Mouse (Mus musculus): ENCODE results near the gene Ctnna3. TPM values are rescaled to one million over a fixed set of nuclear protein-coding genes. Genes with fewer than 3 reads are reported as not detected.

The Ctnna3 gene
- total and polyA plus RNA-seq, 2 experiments from 2014 or later = 1.0 to 2.1 TPM

DNA sequence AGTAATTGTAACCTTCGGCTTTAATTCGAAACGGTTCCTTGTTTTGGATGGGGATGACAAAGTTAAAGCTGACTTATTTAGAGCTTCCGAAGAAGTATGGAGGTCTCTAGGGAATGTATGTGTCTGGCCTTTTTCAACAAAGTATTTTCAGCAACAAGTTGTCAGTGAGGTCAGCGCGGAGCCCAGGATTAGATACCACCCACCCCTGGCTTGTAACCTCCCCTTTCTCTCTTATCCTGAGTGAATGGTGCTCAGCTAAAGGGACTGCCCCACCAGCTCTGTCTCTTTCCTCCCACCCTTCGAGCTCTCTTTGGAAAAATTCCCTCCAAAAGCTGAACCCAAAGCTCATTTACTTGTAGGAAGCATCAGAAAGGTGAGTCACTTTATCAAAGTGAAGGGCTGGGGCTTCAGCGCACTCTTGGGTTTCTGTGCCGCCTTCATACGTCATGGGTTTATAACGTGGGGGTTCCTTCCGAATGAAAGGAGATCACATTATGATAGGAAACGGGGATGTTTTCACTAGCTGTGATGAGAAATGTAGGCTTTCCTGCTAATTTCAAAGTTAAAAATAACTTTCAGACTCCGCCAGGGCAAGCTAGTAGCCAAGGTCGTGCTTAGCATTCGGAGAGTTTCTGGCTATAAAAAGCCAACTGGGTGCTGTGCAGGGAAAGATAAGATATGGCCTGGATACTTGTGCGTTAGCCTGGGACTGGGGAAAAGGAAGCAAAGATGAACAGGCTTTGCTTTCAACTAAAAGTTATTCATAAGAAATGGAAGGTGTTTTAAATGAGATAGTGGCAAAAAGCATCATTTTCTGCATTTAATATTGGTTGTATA, 27.6 kb downstream of the Ctnna3 start:
- Histone ChIP-seq H3K27me3 (ENCODE audit: insufficient read depth, low read length) (no peaks in the 10 kb centered on the region), H3K27ac (no peak overlapping the region), H3K4me1 (ENCODE audit: insufficient read depth, low read length) (no peaks in the 10 kb centered on the region), H3K36me3 (ENCODE audit: insufficient read depth, low read length) (no peaks in the 10 kb centered on the region), H3K9ac (replicated peaks; ENCODE audit: low read length) (no peak overlapping the region), H3K4me3 (ENCODE audit: low read length) (no peak overlapping the region), H3K4me2 (ENCODE audit: low read depth, low read length) (no peak overlapping the region), H3K9me3 (ENCODE audit: low read length) (no peaks in the 10 kb centered on the region)
- no peak for ATAC-seq
- no peak for TF ChIP-seq CTCF (IDR thresholded peaks at IDR 0.05; ENCODE audit: low read depth)
- no peak for DNase-seq (ENCODE audit: low spot score)
- WGBS = 83% methylated on average over 17 of the region's 17 CpGs

DNA sequence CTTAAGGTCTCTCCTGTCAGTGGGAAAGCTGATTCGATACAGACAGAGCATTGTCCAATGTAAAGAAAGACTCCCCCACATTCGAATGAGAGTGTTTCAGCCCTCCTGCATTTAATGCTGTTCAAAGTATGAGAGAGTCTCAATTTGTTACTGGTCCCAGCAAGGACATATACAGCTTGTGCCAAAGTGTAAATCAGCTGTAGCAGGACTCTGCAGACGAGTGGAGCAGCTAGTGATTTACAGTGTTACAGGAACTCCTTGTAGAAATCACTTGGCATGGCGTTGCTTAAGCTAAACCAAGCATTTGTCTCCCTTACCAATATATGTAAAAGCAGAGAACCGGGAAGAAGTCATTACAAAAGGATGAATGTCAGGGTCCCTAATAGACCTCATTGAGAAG, 31.0 kb downstream of the Ctnna3 start:
- DNase-seq (ENCODE audit: low spot score) (no peak), ATAC-seq (no peak)
- Histone ChIP-seq H3K27me3 (ENCODE audit: insufficient read depth, low read length) (no peaks in the 10 kb centered on the region), H3K4me2 (ENCODE audit: low read depth, low read length) (no peak overlapping the region), H3K9ac (replicated peaks; ENCODE audit: low read length) (no peak overlapping the region), H3K4me3 (ENCODE audit: low read length) (no peak overlapping the region), H3K36me3 (ENCODE audit: insufficient read depth, low read length) (no peaks in the 10 kb centered on the region), H3K4me1 (ENCODE audit: insufficient read depth, low read length) (no peaks in the 10 kb centered on the region), H3K9me3 (ENCODE audit: low read length) (no peaks in the 10 kb centered on the region), H3K27ac (no peak overlapping the region)
- no peak for TF ChIP-seq CTCF (IDR thresholded peaks at IDR 0.05; ENCODE audit: low read depth)
- 43% methylated on average over 5 of the region's 5 CpGs for WGBS

DNA sequence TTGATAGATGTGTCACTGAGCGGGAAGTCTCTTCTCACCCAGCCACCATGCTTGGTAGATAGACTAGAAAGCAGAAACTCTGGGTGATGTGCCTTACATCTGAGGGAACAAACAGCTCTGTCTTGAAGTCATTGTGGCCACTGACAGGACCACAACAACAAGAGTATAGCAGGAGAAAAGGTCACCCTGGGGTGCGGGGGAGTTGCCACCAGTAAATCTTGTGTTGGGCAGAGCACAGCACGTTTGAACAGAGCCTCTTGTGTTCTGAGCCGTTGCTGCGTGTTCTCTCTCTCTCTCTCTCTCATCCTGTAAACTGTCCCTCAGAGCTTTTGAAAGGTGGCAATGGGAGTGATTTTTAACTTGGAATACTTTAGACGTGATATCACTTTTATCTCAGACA, 42.6 kb downstream of the Ctnna3 start:
- Histone ChIP-seq H3K36me3 (ENCODE audit: insufficient read depth, low read length) (no peaks in the 10 kb centered on the region), H3K4me1 (ENCODE audit: insufficient read depth, low read length) (no peaks in the 10 kb centered on the region), H3K9me3 (ENCODE audit: low read length) (no peaks in the 10 kb centered on the region), H3K27ac (no peak overlapping the region), H3K9ac (replicated peaks; ENCODE audit: low read length) (no peak overlapping the region), H3K27me3 (ENCODE audit: insufficient read depth, low read length) (no peaks in the 10 kb centered on the region), H3K4me2 (ENCODE audit: low read depth, low read length) (no peak overlapping the region), H3K4me3 (ENCODE audit: low read length) (no peak overlapping the region)
- no peak for DNase-seq (ENCODE audit: low spot score)
- 0 out of 2 replicates have a peak, but pooled peaks have one; percentile 45 for ATAC-seq
- WGBS = 35% methylated on average over 6 of the region's 6 CpGs
- TF ChIP-seq CTCF (IDR thresholded peaks at IDR 0.05; ENCODE audit: low read depth) = no peak

DNA sequence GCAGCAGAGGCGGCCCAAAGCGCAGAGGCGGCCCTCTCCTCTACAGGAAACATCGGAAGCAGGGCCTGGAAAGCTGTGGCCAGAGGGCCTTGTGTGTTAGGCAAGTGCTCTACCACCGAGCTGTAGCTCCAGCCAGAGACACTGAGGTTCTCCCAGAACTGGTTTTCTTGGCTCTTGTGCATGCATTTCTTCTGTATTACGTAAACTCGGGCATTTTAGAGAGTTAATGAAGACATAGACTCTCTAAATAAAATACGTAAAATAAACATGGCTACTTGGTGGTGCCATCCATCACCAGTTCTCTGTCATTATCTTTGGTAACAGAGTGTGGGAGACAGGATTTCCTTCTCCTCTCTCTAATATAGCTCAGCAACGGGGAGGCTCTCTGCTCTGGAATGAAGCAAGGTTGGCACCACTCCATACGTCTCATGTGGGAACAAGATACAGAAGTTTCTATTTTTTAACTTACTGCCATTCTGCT, 46.3 kb downstream of the Ctnna3 start:
- no peak overlapping the region for H3K9ac ChIP-seq (replicated peaks; ENCODE audit: low read length)
- no peak for TF ChIP-seq CTCF (IDR thresholded peaks at IDR 0.05; ENCODE audit: low read depth)
- H3K9me3 ChIP-seq (ENCODE audit: low read length) = no peaks in the 10 kb centered on the region
- H3K4me1 ChIP-seq (ENCODE audit: insufficient read depth, low read length) = no peaks in the 10 kb centered on the region
- H3K4me3 ChIP-seq (ENCODE audit: low read length) = no peak overlapping the region
- no peaks in the 10 kb centered on the region for H3K27me3 ChIP-seq (ENCODE audit: insufficient read depth, low read length)
- H3K27ac ChIP-seq = no peak overlapping the region
- WGBS = 69% methylated on average over 10 of the region's 10 CpGs
- no peak overlapping the region for H3K4me2 ChIP-seq (ENCODE audit: low read depth, low read length)
- DNase-seq (ENCODE audit: low spot score) = peak; percentile 23
- 0 out of 2 replicates have a peak, but pooled peaks have one; percentile 38 for ATAC-seq
- H3K36me3 ChIP-seq (ENCODE audit: insufficient read depth, low read length) = no peaks in the 10 kb centered on the region

DNA sequence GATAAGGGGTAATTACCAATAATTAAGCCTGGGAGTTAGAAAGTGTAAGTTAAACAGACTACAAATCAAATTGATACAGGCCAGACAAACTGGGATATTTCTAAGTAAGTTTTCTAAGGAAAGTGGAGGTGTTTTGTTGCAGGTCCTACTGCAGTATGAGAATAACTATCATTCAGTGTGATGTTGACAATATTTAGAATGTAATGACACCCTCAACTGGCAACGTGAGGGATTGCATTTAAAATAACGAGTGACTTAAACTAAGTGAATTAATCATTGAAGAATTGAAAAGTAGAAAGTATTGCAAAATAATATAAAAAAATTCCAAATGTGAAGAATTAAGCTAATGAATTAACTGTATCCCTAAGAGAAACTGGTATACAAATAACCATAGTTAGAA, 49.0 kb downstream of the Ctnna3 start:
- no peaks in the 10 kb centered on the region for H3K9me3 ChIP-seq (ENCODE audit: low read length)
- no peaks in the 10 kb centered on the region for H3K36me3 ChIP-seq (ENCODE audit: insufficient read depth, low read length)
- TF ChIP-seq CTCF (IDR thresholded peaks at IDR 0.05; ENCODE audit: low read depth) = peak; percentile 35; the same call in 1 of the 2 replicates
- WGBS = 45% methylated on average over 2 of the region's 2 CpGs
- H3K4me2 ChIP-seq (ENCODE audit: low read depth, low read length) = no peak overlapping the region
- no peak overlapping the region for H3K4me3 ChIP-seq (ENCODE audit: low read length)
- no peak overlapping the region for H3K9ac ChIP-seq (replicated peaks; ENCODE audit: low read length)
- H3K4me1 ChIP-seq (ENCODE audit: insufficient read depth, low read length) = no peaks in the 10 kb centered on the region
- no peak for ATAC-seq
- no peak overlapping the region for H3K27ac ChIP-seq
- H3K27me3 ChIP-seq (ENCODE audit: insufficient read depth, low read length) = no peaks in the 10 kb centered on the region
- peak; percentile 13 for DNase-seq (ENCODE audit: low spot score)

DNA sequence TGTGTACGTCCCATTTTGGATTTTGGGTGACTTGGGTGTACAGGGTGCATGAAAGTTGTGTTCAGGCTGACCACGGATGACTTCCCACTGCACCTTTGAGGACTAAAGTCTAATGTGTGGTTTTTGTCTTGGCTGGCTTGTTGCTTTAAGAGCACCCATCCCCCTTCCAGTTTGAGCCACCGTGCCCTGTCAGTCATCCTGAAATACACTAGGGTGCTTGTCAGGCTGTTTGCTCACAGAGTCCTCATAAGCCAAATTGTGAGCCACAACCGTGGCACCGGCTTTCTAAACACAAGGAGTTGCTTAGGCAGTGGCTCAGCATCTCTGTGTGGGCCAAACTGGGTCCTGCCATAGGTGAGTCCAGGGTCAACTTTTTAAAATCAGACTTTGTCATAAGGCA, 50.2 kb downstream of the Ctnna3 start:
- TF ChIP-seq CTCF (IDR thresholded peaks at IDR 0.05; ENCODE audit: low read depth) = no peak
- ATAC-seq (no peak), DNase-seq (ENCODE audit: low spot score) (no peak)
- H3K4me2 ChIP-seq (ENCODE audit: low read depth, low read length) = no peak overlapping the region
- WGBS = 48% methylated on average over 5 of the region's 5 CpGs
- no peaks in the 10 kb centered on the region for H3K27me3 ChIP-seq (ENCODE audit: insufficient read depth, low read length)
- H3K36me3 ChIP-seq (ENCODE audit: insufficient read depth, low read length) = no peaks in the 10 kb centered on the region
- no peaks in the 10 kb centered on the region for H3K9me3 ChIP-seq (ENCODE audit: low read length)
- no peak overlapping the region for H3K27ac ChIP-seq
- no peak overlapping the region for H3K9ac ChIP-seq (replicated peaks; ENCODE audit: low read length)
- H3K4me3 ChIP-seq (ENCODE audit: low read length) = no peak overlapping the region
- no peaks in the 10 kb centered on the region for H3K4me1 ChIP-seq (ENCODE audit: insufficient read depth, low read length)

DNA sequence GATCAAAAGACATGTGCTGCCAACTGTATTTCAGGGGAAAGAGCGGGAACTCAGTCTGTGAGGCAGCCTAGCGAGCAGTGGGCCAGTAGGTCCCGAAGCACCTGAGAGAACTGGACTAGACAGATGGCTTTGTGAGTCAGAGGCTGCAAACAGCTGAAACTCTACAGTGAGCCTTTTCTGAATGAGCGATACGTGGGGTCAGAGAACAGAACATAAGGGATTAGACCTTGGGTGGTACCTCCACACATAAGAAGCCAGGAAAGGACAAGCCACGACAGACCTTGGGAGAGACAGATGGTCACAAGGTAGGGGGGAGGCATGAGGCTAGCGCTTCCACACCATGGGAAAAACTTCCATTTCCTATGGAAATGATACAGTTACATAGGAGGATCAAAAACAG, 58.4 kb downstream of the Ctnna3 start:
- ATAC-seq (no peak), DNase-seq (ENCODE audit: low spot score) (peak; percentile 4)
- H3K27me3 ChIP-seq (ENCODE audit: insufficient read depth, low read length) = no peaks in the 10 kb centered on the region
- H3K27ac ChIP-seq = no peak overlapping the region
- no peaks in the 10 kb centered on the region for H3K36me3 ChIP-seq (ENCODE audit: insufficient read depth, low read length)
- H3K4me2 ChIP-seq (ENCODE audit: low read depth, low read length) = no peak overlapping the region
- no peak for TF ChIP-seq CTCF (IDR thresholded peaks at IDR 0.05; ENCODE audit: low read depth)
- H3K4me1 ChIP-seq (ENCODE audit: insufficient read depth, low read length) = no peaks in the 10 kb centered on the region
- H3K4me3 ChIP-seq (ENCODE audit: low read length) = no peak overlapping the region
- no peaks in the 10 kb centered on the region; the same call in 1 of the 2 replicates for H3K9me3 ChIP-seq (ENCODE audit: low read length)
- H3K9ac ChIP-seq (replicated peaks; ENCODE audit: low read length) = no peak overlapping the region
- WGBS = 81% methylated on average over 7 of the region's 7 CpGs

All from hindbrain, postnatal 0 days (tissue).